Mouse (Mus musculus) layer of hippocampus, postnatal 10 days (tissue): ENCODE results near the gene Hacd3. TPM values are rescaled to one million over a fixed set of nuclear protein-coding genes. Genes with fewer than 3 reads are reported as not detected.
"Not testable (repeated sequence)": the region's sequence is repeated elsewhere in the genome, so short reads cannot be mapped to it uniquely, and the experiment has no call there.

Experiments
- DNase-seq, 2 experiments: peaks; one replicate each; pipeline ENCODE4 v3.0.0; 2021; ENCODE audit warnings: low spot score in 2 of 2
- total RNA-seq, 2 experiments: library from RNA; stranded (reverse); gene quantifications; 2 replicates each; pipeline ENCODE4 v1.2.3; 2021

Hacd3 gene
- total RNA-seq, 2 experiments from 2014 or later, result 154 to 163 TPM

DNA sequence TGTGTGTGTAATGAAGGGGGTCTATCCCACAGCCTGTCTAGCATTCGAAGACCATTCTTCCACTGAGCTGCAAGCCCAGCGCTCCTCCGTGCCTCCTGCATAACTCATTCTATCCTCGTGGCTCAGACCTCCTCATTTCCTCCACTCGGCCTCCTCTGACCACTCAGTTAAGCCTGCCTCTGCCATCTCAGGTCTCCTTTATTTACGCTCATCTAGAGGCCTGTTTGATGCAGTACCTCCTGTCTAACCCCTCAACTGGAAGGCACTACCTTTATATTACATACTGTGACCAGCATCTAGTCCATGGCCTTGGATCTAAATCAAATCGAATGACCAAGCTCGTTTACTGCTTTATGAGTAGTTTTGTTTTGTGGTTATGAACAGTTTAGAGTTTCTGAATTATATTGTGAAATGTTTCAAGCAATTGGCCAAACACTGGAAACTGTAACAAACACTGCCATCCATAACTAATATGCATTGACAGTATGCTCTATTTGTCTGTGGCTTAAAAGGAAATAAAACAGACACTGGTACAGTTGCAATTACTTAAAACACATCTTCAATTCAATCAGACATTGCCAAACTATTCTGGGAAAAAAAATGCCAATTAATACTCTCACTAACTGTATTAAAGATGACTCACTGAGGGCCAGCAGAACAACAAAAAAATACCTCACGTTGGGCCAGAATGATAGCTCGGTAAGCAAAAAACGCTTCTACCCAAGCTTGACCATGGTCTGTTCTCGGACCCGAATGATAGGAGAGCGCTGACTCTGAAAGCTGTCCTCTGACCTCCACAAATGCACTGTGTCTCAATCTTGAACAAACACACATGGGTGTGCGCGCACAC is 4.3 kb downstream of the Hacd3 start:
- DNase-seq, result no peak

DNA sequence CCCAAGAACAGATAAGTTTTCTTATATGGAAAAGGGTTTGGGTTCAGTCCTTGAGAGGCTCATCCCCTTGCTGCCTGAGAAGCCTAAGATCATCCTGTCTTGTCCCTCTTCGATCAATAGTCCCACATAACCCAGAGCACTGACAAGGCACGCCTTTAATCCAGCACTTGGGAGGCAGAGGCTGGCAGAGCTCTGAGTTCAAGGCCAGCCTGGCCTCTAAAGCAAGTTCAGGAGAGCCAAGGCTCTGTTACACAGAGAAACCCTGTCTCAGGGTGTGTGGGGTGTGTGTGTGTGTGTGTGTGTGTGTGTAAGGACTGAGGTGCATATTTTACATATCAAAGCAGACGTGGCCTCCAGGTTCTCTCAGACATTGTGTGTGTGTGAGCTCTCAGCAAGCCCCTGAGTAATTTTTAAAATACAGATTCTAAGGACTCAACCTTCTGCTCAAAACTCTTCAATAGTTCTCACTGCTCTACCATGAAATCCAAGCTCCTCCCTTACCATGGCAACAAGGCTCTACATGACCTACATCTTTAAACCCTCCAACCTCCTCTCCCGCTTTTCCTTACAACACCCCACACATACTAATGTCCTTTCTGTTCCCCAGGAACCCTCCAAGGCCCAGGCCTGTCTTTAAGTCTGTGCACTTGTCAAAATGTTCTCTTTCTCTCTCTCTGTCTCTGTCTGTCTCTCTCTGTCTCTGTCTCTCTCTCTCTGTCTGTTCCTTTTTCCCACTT is 5.1 kb downstream of the Hacd3 start:
- DNase-seq, result no peak

DNA sequence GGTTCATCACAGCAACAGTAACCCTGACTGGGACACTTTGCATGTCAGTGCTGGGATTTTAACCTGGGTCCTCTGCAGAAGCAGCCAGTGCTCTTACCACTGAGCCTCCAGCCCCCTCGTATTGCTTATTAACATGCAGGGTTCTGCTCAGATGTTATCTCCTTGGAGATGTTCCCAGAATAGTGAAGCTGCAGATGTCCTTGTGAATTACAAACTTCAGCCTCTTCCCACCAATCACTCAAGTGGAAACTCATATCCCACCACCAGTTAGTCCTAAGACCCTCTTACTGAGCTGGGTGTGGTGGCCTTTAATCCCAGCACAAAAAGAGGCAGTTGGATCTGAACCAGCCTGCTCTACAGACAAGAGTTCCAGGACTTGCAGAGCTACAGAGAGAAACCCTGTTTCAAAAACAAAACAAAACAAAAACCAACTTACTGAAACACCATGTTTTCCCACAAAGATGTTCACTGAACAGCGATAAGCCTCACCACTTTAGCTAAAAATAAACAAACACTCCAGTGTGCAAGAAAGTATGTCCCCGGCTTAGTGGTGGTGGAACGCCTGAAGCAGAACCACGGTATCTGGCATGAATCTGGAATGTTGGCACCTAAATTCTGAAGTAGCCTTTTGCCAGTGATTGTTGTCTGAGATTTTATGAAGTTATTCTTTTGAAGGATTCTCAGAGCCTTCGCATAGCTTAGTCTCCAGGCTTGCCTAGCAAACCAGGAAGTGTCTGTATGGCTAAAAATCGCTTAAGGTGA is 5.9 kb downstream of the Hacd3 start:
- DNase-seq, result no peak

DNA sequence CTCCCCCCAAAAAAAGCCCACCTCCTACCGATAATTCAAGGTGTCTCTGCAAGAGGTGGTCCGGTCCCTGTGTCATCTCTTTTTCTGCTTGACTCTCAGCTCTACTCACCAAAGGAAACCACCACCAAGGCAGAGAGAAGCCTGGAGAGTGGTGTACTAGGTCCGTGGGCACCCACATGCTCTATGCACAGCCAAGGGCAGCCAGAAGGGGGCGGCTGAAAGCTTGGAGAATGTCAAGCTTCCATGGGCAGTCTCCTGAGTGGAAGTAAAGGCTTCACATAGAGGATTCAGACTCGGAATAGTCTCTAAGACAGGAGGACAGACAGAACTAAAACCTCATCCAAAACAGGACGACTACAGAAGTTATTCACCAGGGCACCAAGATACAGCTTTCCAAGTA is 10.2 kb downstream of the Hacd3 start:
- peak in 1 of 2 experiments; percentile 37 for DNase-seq

DNA sequence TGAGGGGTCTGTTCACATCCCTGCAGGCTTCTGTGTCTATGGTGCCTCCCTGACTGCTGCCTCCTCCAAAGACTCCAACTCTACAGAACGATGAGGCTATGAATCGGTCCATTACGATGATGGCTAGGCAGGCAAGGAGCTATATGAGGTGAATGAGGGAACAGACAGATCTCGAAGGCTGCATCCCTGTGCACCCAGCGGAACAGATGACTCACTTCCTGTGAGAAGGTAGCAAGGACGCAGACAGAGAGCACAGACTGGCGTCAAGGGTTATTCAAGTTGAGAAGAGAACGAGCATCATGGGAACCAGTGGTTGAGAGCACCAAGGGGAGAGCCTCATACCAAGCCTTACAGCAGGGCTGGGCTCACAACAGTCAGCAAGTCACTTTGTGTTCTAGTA is 10.9 kb downstream of the Hacd3 start:
- DNase-seq, result no peak

DNA sequence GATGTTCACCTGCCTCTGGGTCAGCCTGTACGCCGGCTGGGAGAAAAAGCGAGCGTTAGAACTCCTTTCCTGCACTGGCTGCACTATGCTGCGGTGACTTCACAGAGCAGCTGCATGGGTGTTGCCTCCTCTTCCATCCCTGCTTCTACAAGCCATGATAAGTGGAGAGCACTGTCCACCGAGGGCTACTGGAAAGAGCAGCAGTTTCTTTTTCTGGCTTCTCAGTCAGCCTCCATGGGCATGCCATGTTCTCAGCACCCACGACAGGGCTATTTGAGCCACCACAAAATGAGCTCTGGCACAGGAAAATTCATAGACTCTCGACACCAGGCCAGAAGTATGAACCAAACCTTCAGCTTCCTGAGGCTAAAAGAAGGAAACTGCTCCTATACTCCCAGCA is 15.8 kb downstream of the Hacd3 start:
- no peak for DNase-seq

DNA sequence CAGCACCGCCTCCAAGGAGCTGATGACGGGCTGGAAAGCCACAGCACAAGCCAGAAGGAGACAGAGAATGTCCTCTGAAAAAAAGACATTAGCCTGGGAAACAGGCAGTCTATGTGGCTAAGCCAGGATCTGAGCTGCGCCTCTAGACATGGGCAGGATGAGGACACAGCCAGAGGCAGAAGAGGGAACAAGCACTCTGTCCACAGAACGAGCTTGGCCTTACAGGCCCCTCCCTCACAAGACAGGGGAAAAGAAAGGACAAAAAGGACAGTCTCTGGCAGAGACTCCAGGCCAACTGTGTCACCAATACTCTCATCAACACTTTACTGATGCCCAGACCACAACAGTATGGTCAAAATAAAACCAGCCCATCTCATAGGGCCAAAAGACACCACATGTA is 20.0 kb downstream of the Hacd3 start:
- no peak for DNase-seq

DNA sequence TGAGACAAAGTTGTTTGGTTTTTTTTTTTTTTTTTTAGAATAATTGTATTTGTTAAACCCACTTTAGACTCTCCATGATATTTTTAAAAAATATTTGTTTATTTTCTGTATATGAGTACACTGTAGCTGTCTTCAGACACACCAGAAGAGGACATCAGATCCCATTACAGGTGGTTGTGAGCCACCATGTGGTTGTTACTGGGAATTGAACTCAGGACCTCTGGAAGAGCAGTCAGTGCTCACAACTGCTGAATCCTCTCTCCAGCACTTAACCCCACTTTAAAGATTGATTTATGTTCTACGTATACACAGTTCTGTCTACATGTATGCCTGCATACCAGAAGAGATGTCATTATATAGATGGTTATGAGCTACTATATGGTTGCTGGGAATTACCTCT is 26.0 kb downstream of the Hacd3 start:
- DNase-seq, result not testable (repeated sequence)

DNA sequence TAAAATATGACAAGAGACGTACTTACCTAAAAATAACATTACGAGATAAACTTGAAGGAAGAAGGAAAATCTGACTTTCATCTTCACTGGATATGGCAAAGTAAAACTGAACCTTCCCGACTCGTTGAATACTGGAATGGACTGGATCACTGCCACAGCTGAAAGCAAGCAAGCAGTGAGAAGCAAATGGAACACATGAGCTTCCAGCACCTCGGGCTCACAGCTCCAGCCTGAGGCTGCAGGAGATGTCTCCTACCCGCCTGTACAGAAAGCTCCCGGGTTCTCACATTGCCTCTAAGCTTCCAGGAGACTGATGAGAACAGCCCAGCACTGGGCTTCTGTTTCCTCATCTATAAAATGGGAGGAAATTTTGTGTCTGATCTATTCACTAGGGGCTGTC is 31.2 kb downstream of the Hacd3 start:
- DNase-seq, result no peak

DNA sequence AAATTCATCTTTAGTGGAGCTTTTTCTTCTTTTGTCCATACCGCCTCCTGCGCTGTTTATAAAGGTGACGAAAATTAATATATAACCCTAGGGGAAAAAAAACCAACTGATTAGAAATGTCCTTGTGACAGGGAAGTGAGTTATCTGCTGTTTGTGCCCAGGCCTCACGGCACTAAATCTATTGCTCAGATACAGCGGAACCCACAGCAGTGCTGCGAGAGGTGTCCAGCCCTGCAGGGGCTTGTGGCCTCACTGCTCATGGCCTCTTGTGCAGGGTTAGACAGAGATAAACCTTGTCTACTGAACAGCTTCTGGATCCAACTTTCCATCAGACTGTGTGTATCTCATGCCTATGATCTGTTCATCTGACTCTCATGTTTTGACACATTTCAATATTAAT is 33.0 kb downstream of the Hacd3 start:
- no peak for DNase-seq

DNA sequence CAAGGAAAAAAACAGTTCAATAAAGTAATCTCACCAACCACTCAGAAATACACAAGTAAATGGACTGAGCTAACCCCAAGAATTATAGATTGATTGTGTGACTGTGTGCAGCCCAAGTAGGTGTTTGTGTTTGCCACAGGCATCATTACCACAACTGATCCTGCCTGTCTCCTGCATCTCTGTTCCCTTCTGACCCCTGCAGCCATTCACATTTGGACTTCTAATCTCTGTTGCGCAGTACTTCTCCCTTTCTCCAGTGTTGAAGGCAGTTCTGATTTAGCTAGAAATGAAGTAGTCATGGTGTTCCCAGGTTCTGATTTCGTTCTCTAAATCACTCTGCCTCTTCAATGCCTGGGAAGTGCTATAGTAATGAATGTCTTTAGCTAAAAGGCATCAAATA is 33.8 kb downstream of the Hacd3 start:
- no peak for DNase-seq

DNA sequence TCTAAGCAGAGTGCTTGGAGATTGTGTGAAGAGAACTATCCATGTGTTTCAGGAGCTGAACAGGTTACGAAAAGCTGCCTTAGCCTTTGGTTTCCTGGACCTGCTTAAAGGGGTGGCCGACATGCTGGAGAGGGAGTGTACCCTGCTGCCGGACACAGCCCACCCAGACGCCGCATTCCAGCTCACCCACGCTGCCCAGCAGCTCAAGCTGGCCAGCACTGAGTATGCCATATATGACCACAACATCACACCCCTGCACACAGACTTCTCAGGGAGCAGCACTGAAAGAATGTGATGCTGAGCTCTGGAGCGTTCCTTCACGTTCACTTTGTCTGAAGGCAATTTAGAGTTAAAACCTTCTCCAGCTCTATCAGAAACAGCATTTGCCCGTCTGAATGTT is 35.7 kb downstream of the Hacd3 start:
- no peak for DNase-seq

DNA sequence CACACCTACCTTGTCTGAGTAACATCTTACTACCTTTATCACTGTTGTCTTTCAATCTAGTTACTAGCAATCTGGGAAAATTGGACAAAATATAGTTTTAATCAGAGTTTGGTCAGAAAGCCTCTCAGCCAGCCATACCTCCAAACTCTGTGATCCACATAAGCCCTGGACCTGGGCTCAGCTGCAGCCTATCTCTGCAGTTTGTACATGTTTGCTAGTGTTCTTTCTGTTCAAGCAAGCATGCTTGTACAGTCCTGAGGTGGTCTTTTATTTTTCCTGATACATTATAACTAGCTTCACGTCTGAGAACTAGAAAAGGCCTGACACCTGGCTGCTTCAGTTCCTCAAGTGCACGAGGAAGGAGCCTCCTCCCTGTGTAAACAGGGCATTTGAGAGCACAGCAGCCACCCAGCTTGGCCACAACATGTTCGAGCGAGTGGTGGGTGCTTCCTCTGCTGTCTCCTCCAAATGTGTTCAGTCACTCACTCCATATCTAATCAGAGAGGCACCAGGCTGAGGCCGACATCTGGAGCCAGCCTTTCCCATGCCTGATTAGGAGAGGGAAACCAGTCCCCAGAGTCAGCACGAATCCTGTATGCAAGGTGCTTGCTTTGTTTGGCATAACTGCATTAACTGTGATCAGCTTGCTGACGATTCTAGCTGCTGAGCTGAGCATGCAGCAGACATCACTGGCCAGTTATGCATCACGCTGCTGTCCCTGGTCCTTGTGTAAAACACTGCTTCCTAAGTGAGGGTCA is 36.3 kb downstream of the Hacd3 start:
- peak in 1 of 2 experiments; percentile 17 for DNase-seq

DNA sequence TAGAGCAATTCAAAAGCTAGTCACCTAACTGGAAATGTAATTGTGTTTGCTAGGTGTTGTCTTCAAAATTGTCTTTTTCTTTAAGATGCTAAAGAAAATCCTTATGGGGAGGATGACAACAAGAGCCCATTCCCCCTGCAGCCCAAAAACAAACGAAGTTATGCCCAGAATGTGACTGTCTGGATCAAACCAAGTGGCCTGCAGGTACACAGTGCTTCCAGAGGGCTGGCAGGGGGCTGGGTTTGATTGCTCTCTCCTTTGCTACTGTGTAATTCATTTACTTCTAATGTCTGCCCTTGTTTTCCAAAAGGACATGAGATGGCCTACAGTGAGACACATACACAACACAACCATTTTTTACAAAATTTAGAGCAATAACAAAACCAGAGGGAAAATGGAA is 39.6 kb downstream of the Hacd3 start:
- no peak for DNase-seq

DNA sequence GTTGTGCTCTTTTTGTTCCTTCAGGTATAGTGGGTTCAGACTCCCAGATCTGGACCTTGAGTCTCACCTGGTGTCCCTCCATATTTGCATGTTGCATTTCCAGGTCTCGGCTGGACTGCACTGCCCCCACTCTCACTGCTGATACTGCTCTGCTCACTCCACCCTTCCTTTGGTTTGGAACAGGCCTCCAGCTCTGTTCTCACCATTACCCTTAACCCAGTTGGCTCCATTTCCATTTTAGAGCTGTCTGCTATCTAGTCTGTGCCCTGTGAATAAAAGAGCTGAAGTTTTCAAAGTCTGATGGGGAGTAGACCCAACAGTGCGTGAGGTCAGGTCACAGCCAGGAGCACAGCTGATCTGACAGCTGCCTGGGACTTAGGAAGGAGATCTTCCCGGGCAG is 40.9 kb downstream of the Hacd3 start:
- no peak for DNase-seq

DNA sequence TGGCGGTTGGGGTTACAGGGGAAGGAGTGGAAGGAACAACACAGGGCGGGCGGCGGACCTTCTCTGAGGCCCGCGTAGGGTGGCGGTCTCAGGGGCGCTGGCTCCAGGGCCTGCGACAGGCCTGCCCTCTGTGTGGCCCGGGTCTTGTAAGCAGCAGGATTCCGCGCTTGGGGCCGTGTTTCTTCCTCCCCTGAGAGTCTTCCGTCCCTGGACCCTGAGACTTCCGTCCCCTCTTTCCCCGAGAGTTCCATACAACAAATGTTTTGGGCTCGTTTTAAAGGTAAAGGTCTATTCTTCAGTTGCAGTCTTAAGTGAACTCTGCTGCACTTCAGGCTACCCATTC is 60.5 kb downstream of the Hacd3 start:
- DNase-seq, result no peak

DNA sequence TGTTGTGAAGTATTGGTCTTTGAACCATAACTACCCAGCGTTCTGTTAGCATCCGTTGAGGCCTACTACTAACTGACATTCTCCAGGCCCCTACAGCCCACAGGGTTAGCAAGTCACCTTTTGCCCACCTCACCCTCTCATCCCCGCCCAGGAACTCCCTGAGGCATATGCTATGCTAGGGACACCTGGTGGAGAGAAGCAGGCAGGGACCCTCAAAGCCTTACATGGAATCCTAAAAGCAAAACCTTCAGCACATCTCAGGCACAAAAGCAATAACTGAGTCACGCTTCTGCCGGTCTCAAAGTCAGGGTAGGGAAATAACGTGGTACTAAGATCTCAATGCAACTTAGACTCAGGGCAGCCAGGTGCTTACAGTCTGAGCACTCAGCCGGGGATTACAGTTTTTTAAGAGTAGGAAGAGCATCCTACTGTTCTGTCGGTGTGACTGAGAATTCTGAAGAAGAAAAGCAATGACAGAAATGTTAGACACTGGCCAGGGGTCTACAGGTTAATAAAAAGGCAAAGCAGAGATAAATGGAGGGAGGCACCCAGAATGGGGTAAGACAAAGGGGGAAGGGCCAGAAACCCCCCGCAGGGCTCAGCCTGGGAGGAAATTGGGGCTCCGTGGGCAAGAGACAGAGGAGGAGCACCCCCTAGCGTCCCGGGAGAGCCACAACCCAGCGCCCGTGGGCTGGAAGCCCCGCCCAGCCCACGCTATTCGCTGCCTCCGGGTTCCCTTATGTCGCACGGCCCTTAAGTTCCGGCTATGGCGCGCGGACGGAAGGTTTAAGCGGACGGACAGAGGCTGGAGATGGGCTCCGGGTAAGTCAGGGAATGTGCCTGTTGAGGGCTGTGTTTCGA is 61.1 kb downstream of the Hacd3 start, which contains the start of gene Ints14:
Gene Ints14, plus strand, starts transcription at position 789 of the 861 bp plus-strand sequence.
- peak; percentile 98 to 99 for DNase-seq

DNA sequence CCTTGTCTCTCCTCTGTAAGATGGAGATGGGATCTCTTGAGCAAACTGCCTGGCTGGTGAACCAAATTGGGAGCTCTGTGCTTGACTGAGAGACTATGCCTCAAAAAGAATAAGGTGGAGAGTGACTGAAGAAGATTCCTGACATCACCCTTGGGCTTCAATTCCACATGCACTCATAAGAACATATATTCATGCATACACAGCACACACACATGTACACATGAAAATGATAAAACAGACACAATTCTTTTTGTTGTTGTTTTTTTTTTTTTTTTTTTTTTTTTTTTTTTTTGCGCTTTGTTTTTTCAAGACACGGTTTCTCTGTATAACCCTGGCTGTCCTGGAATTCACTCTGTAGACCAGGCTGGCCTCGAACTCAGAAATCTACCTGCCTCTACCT is 64.2 kb downstream of the Hacd3 start:
- DNase-seq, result no peak

DNA sequence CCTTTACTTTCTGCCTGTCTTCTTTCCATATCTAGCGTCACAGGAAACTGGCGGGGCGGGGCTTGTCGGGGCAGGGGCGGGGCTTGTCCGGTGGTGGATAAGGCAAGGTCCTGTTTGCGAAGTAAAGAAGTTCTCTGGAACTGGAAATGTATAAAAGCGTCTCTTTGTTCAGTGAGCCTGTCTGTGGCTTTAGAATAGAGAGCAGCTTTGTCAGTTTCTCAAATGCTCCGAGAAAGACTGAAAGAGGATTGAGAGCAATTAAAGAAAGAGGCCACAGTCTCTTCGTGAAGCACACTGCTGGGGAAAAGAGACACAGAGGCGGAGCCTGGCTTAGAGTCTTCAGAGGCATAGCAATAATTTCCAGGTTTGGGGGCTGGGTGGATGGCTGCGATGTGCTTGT is 65.2 kb downstream of the Hacd3 start:
- peak in 1 of 2 experiments; percentile 43 for DNase-seq

DNA sequence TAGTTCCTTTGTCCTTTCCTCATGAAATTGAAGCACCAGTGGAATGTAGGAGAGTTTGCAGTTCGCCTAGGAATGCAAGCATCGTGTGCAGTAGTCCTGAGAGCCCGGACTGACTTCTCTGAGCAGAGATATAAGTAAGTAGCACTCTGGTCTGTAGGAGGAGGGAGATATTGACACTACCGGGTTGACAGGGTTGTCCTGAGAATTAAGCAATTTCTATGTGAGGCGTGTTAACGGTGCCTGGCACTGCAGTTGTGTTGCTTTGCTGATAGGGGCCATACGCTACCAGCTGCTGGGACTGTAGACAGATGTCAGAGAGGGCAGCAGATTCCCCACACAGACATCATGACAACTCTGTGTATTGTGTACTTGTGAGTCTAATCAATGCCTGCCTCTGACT is 68.3 kb downstream of the Hacd3 start:
- DNase-seq, result no peak
